Mouse (Mus musculus) stomach, embryonic 14.5 days (tissue): ENCODE results near the gene Nlrc4. TPM values are rescaled to one million over a fixed set of nuclear protein-coding genes. Genes with fewer than 3 reads are reported as not detected.

Source experiments
- ATAC-seq: fragments of 200-750 bp; cut with Nextera tagmentation; 2 replicates; pipeline ENCODE4 v1.8.0; 2017; ENCODE audit warnings: low read depth, moderate TSS enrichment; ENCODE audit not compliant: insufficient number of reproducible peaks, insufficient read depth, low FRiP score
- H3K27ac ChIP-seq: fragments of 300-500 bp; sonication (generic); 2 replicates; pipeline ENCODE4 v1.5.1; 2014; ENCODE audit warnings: mild to moderate bottlenecking, low read length, moderate library complexity, mixed read lengths
- H3K27me3 ChIP-seq: fragments of 300-500 bp; sonication (generic); 2 replicates; pipeline ENCODE4 v1.6.1; 2014; ENCODE audit warnings: low read length, control low read depth, mixed read lengths; ENCODE audit not compliant: control insufficient read depth, insufficient read depth
- H3K36me3 ChIP-seq: fragments of 300-500 bp; sonication (generic); 2 replicates; pipeline ENCODE4 v1.6.1; 2014; ENCODE audit warnings: mild to moderate bottlenecking, control low read depth, low read length, moderate library complexity, mixed read lengths; ENCODE audit not compliant: control insufficient read depth, insufficient read depth
- H3K4me1 ChIP-seq: fragments of 300-500 bp; sonication (generic); 2 replicates; pipeline ENCODE4 v1.6.1; 2014; ENCODE audit warnings: low read length, control low read depth, mixed read lengths; ENCODE audit not compliant: control insufficient read depth, insufficient read depth
- H3K4me2 ChIP-seq: fragments of 300-500 bp; sonication (generic); replicated peaks from 2 replicates; pipeline ENCODE4 v1.6.1; 2014; ENCODE audit warnings: low read depth, low read length, control low read depth
- H3K4me3 ChIP-seq: fragments of 300-500 bp; sonication (generic); 2 replicates; pipeline ENCODE4 v1.5.1; 2014; ENCODE audit warnings: low read depth, low read length, control low read depth
- H3K9ac ChIP-seq: fragments of 300-500 bp; sonication (generic); replicated peaks from 2 replicates; pipeline ENCODE4 v1.6.1; 2014; ENCODE audit warnings: low read depth, mild to moderate bottlenecking, control low read depth, low read length, moderate library complexity, mixed read lengths
- H3K9me3 ChIP-seq: fragments of 300-500 bp; sonication (generic); 2 replicates; pipeline ENCODE4 v1.6.1; 2016; ENCODE audit warnings: low read depth, low read length, control low read depth; ENCODE audit not compliant: control insufficient read depth
- WGBS: fragments of 180-500 bp; shearing (Covaris S2); extraction: QIAGEN DNeasy Blood & Tissue Kit; methylation state at CpG from one replicate; pipeline ENCODE4 v1.1.7; 2014; 5-methylcytosine and 5-hydroxymethylcytosine counted together
- polyA plus RNA-seq: library from polyadenylated mRNA; unstranded; fragments of >200 nt; fragmentation: Nextera tagmentation; extraction: Ambion mirVana; gene quantifications from 2 replicates; pipeline ENCODE4 v1.2.1, GENCODE M21; 2014

The Nlrc4 gene
- 1.5 and 1.6 TPM in 2 replicates for polyA plus RNA-seq

DNA sequence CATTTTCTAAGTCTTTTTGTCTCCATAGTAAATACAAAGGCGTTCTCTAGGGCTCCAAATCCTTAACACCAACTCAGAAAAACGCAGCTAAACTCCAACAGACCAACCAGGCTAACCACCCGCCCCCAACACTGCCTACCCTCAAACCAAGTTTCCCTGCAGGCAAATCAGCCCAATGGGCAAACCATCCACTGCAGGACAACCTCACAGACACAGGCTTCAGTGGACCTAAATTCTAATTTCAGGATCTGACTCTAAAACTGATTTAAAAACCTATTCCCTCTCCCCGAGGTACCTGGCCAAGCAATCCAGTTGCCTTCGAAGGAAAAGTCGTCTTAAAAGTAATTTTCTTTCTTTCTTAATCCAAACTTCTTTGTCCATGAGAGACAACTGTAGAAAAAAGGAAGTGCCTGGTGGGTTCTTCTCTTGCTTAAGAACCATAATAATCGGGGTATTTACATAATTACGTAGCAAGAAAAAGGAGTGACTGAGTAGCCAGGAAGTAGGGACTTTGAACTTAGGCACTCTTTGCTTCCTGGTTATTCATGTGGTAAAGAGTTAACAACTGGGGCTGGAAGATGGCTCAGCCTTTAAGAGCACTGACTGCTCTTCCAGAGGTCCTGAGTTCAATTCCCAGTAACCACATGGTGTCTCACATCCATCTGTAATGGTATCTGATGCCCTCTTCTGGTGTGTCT, at the start of gene Nlrc4:
Gene Nlrc4, minus strand, starts transcription at position 432 of the 698 bp plus-strand sequence.
- no peak within 1 kb of the TSS for H3K27ac ChIP-seq
- no peak within 1 kb of the TSS for H3K4me2 ChIP-seq
- WGBS: 58% methylated on average over 8 of the region's 8 CpGs
- H3K36me3 ChIP-seq: no peaks in the 10 kb centered on the region
- no peak for ATAC-seq
- H3K9ac ChIP-seq: no peak within 1 kb of the TSS
- no peak within 1 kb of the TSS for H3K4me3 ChIP-seq
- no peaks in the 10 kb centered on the region for H3K9me3 ChIP-seq
- H3K27me3 ChIP-seq: no peaks in the 10 kb centered on the region
- H3K4me1 ChIP-seq: no peaks in the 10 kb centered on the region

DNA sequence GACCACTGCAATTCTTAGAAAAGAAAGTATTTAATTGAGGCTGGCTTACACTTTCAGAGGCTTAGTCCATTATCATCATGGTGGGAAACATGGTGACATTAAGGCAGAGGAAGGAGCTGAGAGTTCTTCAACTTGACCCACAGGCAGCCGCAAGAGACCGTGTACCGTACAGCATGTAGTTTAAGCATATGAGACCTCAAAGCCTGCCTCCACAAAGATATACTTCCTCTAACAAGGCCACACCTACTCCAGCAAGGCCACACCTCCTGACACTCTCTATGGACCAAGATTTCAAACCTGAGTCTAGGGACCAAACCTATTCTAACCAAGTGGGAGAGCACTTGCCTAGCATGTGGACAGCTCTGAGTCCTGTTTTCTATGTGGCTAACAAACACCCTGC, 49.7 kb upstream of the Nlrc4 start:
- Histone ChIP-seq H3K4me1 (no peaks in the 10 kb centered on the region), H3K9ac (no peak overlapping the region), H3K9me3 (no peaks in the 10 kb centered on the region), H3K4me2 (no peak overlapping the region), H3K36me3 (no peaks in the 10 kb centered on the region), H3K27ac (no peak overlapping the region), H3K27me3 (no peaks in the 10 kb centered on the region), H3K4me3 (no peak overlapping the region)
- ATAC-seq: no peak
- 86% methylated on average over 3 of the region's 3 CpGs for WGBS

DNA sequence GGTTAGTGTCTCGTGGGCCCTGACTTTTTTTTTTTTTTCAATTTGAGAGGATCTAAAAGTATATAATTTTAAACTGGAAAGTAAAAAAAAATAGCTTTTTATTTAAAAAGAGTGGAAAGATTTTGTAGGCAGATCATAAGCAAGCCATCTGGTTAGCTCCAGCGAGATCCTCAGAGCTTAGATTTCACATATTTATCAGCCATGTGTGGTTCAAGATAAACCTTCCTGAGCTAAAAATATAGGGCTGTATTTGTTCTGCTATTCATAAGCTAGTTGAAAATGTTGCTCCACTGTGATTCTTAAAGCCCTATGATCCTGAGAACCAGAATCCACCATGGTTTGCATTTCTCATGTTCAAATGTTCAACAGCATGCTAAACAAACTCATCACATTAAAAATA, 49.0 kb upstream of the Nlrc4 start:
- H3K27ac ChIP-seq: no peak overlapping the region
- no peaks in the 10 kb centered on the region for H3K9me3 ChIP-seq
- no peak for ATAC-seq
- H3K9ac ChIP-seq: no peak overlapping the region
- no peaks in the 10 kb centered on the region for H3K4me1 ChIP-seq
- 63% methylated on average over 2 of the region's 2 CpGs for WGBS
- no peak overlapping the region for H3K4me2 ChIP-seq
- no peak overlapping the region for H3K4me3 ChIP-seq
- H3K27me3 ChIP-seq: no peaks in the 10 kb centered on the region
- H3K36me3 ChIP-seq: no peaks in the 10 kb centered on the region

DNA sequence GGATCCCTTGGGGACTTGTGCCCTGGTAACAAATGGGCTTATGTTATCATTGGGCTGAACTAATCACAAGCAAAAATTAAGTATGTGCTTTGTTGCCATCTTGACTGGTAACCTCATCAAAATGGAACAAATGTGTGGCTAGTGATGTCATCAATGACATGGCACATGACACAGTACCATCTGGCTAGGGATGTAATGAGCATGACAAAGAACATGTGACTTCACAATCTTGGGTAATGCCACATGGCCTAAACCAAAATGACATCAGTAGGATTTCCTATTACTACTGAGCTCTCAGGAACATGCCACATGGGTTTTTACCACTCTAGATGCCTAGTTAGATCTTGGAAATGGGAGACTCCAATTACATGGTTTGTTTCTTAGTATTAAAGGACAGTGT, 42.1 kb upstream of the Nlrc4 start:
- no peak for ATAC-seq
- Histone ChIP-seq H3K27me3 (no peaks in the 10 kb centered on the region), H3K27ac (no peak overlapping the region), H3K4me3 (no peak overlapping the region), H3K9me3 (no peaks in the 10 kb centered on the region), H3K36me3 (peaks cover 34% of the 10 kb centered on the region), H3K4me2 (no peak overlapping the region), H3K9ac (no peak overlapping the region), H3K4me1 (no peaks in the 10 kb centered on the region)

DNA sequence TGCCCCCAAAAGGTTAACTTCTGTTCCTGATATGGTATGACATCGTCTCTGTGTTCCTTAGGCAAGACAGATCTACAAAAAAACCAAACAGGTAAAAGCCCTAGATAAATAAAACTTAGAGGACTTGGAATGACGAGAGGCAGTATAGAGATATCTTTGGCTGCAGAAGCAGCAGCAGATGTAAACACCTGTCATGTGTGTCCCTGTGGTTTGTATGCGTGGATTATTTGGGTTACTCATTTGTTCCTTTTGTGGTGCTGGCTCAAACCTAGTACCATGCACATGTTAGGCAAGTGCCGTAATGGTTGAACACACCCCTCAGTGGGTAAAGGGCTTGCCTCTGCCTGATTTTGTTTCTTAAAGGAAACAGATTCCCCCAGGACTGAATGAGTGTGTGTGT, 41.3 kb upstream of the Nlrc4 start:
- WGBS: 74% methylated on average over 4 of the region's 4 CpGs
- Histone ChIP-seq H3K4me3 (no peak overlapping the region), H3K9ac (no peak overlapping the region), H3K9me3 (no peaks in the 10 kb centered on the region), H3K27ac (no peak overlapping the region), H3K4me1 (no peaks in the 10 kb centered on the region), H3K36me3 (peaks cover 40% of the 10 kb centered on the region), H3K4me2 (no peak overlapping the region), H3K27me3 (no peaks in the 10 kb centered on the region)
- ATAC-seq: no peak

DNA sequence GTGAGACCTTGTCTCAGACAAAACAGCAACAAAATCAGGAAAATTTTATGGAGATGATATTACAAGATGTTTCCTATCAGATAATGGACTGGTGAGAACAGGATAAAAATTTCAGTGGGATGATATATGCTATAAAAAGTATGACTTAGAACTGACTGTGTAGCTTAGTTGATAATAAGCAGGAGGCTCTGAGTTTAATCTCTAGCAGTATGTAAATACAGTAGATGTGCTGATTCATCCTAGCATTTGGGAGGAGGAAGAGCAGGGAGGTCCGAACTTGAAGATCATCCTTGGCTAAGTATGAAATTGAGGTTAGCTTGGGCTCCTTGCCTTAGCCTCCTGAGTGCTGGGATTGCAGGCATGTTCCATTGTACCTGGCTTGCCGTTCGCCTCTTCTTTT, 32.6 kb upstream of the Nlrc4 start:
- Histone ChIP-seq H3K9me3 (no peaks in the 10 kb centered on the region), H3K36me3 (peaks cover 32% of the 10 kb centered on the region), H3K27ac (no peak overlapping the region), H3K4me1 (peaks cover 5% of the 10 kb centered on the region; the same call in 1 of the 2 replicates), H3K27me3 (no peaks in the 10 kb centered on the region), H3K9ac (no peak overlapping the region), H3K4me2 (no peak overlapping the region), H3K4me3 (no peak overlapping the region)
- WGBS: 95% methylated on average over 3 of the region's 3 CpGs
- no peak for ATAC-seq

DNA sequence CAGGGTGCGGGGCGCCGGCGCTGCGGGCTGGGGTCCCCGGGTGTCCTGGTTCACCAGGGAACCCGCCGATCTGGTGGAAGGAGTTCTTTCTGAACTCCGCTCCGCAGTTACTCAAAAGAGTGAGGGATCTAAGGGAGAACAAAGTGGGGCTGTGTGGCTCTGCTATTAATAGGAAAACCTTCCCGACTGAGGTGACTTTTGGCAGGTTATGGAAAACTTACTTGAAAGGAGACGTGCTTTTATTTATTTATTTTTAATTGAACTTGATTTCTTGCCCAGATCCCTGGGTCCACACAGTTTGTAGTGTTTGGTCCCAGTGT, 30.9 kb upstream of the Nlrc4 start:
- peak overlapping the region; percentile 78 for H3K27ac ChIP-seq
- no peaks in the 10 kb centered on the region for H3K27me3 ChIP-seq
- ATAC-seq: no peak

DNA sequence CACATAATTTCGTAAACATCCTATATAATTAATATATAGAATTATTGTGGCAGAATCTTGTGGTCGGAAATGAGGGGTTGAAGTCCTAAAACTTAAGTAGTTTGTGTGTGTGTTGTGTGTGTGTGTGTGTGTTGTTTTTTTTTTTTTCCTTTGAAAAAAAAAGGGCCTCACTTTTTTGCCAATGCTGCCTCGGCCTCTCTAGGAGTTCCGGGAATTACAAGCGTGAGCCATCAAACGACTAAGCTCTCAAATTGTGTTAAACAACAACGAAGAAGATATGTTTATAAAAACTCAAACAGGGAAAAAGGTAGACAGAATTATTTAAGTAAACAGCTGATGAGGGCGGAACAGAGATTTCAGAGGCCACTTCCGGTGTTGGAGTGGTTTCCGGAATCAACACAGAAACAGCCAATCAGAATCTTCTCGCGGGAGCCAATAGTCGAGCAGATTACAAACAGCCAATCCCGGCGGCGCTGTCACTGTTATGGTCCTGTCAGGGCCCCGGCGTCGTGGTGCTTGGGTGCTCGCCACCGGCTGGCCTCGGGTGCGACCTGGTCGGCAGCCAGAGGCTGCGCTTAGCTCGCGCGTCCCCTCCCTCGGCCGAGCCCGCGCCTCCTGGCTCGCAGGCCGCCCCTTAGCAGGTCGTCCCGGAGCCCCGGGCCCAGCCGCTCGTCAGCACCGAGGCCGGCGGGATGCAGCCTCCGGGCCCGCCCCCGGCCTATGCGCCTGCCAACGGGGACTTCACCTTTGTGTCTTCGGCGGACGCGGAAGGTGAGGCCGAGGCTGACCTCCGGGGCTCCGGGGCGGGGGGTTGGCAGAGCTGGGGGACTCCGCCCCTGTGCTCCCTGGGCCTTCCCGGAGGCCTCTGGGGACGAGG, 30.3 kb upstream of the Nlrc4 start, which contains the start of gene Yipf4:
Gene Yipf4, plus strand, starts transcription at position 470 of the 877 bp plus-strand sequence.
- Histone ChIP-seq H3K9ac (peak within 1 kb of the TSS; percentile 71), H3K4me3 (peak within 1 kb of the TSS; percentile 96), H3K36me3 (peaks cover 19% of the 10 kb centered on the region; the same call in 1 of the 2 replicates), H3K9me3 (no peaks in the 10 kb centered on the region), H3K27me3 (no peaks in the 10 kb centered on the region), H3K27ac (peak within 1 kb of the TSS; percentile 78), H3K4me1 (peaks cover 5% of the 10 kb centered on the region; the same call in 1 of the 2 replicates), H3K4me2 (peak within 1 kb of the TSS; percentile 68)
- WGBS: 4% methylated on average over 58 of the region's 58 CpGs
- peak; percentile 99 for ATAC-seq

More for the DNA sequence above, 30.9 kb upstream of the Nlrc4 start:
- Histone ChIP-seq H3K9ac (peak overlapping the region; percentile 71), H3K4me2 (peak overlapping the region; percentile 68), H3K36me3 (peaks cover 22% of the 10 kb centered on the region; the same call in 1 of the 2 replicates), H3K9me3 (no peaks in the 10 kb centered on the region), H3K4me3 (peak overlapping the region; percentile 96), H3K4me1 (peaks cover 5% of the 10 kb centered on the region; the same call in 1 of the 2 replicates)
- WGBS: 0% methylated on average over 12 of the region's 12 CpGs
